Mouse (Mus musculus) thymus, adult 2 months (tissue): ENCODE data around the gene Fank1.

ENCODE experiments used
- CTCF ChIP-seq: fragments of 200-500 bp; IDR thresholded peaks from 2 replicates; pipeline ENCODE4 v1.5.1; 2012; ENCODE audit warnings: mild to moderate bottlenecking, control low read depth, low read length, moderate library complexity, borderline replicate concordance; ENCODE audit not compliant: control insufficient read depth, poor library complexity, insufficient read depth; ENCODE audit errors: extremely low read depth
- POLR2A ChIP-seq: fragments of 200-500 bp; IDR thresholded peaks from 2 replicates; pipeline ENCODE4 v1.6.1; 2012; ENCODE audit warnings: mild to moderate bottlenecking, low read length, control low read depth, moderate library complexity; ENCODE audit not compliant: control insufficient read depth, poor library complexity, insufficient read depth; ENCODE audit errors: extremely low read depth

GRCm38 (mm10) chr7:133762696-133763095, 14.0 kb upstream of the Fank1 start:
- TF ChIP-seq POLR2A (no peak), CTCF (no peak)
